Mouse (Mus musculus): ENCODE measurements around the gene C9. TPM values are rescaled to one million over a fixed set of nuclear protein-coding genes. Genes with fewer than 3 reads are reported as not detected.

The C9 gene
- polyA plus RNA-seq, 1 experiment from 2014 or later: not detected

GRCm38 (mm10) chr15:6411334-6411733 lies 33.8 kb upstream of the C9 start:
- Histone ChIP-seq H3K9me3 (ENCODE audit: control insufficient read depth, low read length) (no peaks in the 10 kb centered on the region), H3K9ac (replicated peaks; ENCODE audit: low read length) (no peak overlapping the region), H3K4me3 (replicated peaks; ENCODE audit: low read depth, low read length) (no peak overlapping the region), H3K27me3 (ENCODE audit: control insufficient read depth, insufficient read depth, low read length) (no peaks in the 10 kb centered on the region), H3K4me2 (ENCODE audit: low read length) (no peak overlapping the region), H3K36me3 (ENCODE audit: control insufficient read depth, insufficient read depth, low read length) (no peaks in the 10 kb centered on the region), H3K4me1 (ENCODE audit: control insufficient read depth, insufficient read depth, low read length) (no peaks in the 10 kb centered on the region), H3K27ac (replicated peaks; ENCODE audit: low read depth, low read length) (no peak overlapping the region)
- 94% methylated on average over 6 of the region's 6 CpGs for WGBS
- ATAC-seq (ENCODE audit: low FRiP score, low TSS enrichment) (no peak), DNase-seq (no peak)

GRCm38 (mm10) chr15:6415317-6415716 lies 29.8 kb upstream of the C9 start:
- no peaks in the 10 kb centered on the region for H3K9me3 ChIP-seq (ENCODE audit: control insufficient read depth, low read length)
- no peak for DNase-seq
- WGBS: 95% methylated on average over 5 of the region's 5 CpGs
- no peaks in the 10 kb centered on the region for H3K36me3 ChIP-seq (ENCODE audit: control insufficient read depth, insufficient read depth, low read length)
- H3K4me2 ChIP-seq (ENCODE audit: low read length): no peak overlapping the region
- H3K27me3 ChIP-seq (ENCODE audit: control insufficient read depth, insufficient read depth, low read length): no peaks in the 10 kb centered on the region
- no peak overlapping the region for H3K9ac ChIP-seq (replicated peaks; ENCODE audit: low read length)
- ATAC-seq (ENCODE audit: low FRiP score, low TSS enrichment): no peak
- no peak overlapping the region for H3K27ac ChIP-seq (replicated peaks; ENCODE audit: low read depth, low read length)
- no peaks in the 10 kb centered on the region for H3K4me1 ChIP-seq (ENCODE audit: control insufficient read depth, insufficient read depth, low read length)
- no peak overlapping the region for H3K4me3 ChIP-seq (replicated peaks; ENCODE audit: low read depth, low read length)

GRCm38 (mm10) chr15:6431777-6432176 lies 13.3 kb upstream of the C9 start:
- Histone ChIP-seq H3K4me3 (replicated peaks; ENCODE audit: low read depth, low read length) (no peak overlapping the region), H3K27ac (replicated peaks; ENCODE audit: low read depth, low read length) (no peak overlapping the region), H3K4me2 (ENCODE audit: low read length) (no peak overlapping the region), H3K27me3 (ENCODE audit: control insufficient read depth, insufficient read depth, low read length) (no peaks in the 10 kb centered on the region), H3K9me3 (ENCODE audit: control insufficient read depth, low read length) (no peaks in the 10 kb centered on the region), H3K36me3 (ENCODE audit: control insufficient read depth, insufficient read depth, low read length) (no peaks in the 10 kb centered on the region), H3K4me1 (ENCODE audit: control insufficient read depth, insufficient read depth, low read length) (no peaks in the 10 kb centered on the region), H3K9ac (replicated peaks; ENCODE audit: low read length) (no peak overlapping the region)
- DNase-seq (peak; percentile 16), ATAC-seq (ENCODE audit: low FRiP score, low TSS enrichment) (no peak)
- WGBS: 41% methylated on average over 7 of the region's 7 CpGs

- WGBS: 89% methylated on average over 7 of the region's 7 CpGs
- H3K27ac ChIP-seq (replicated peaks; ENCODE audit: low read depth, low read length): no peak overlapping the region
- H3K4me2 ChIP-seq (ENCODE audit: low read length): no peak overlapping the region
- ATAC-seq (ENCODE audit: low FRiP score, low TSS enrichment) (peak; percentile 28; the same call in 1 of the 2 replicates), DNase-seq (peak; percentile 29)
- no peaks in the 10 kb centered on the region for H3K36me3 ChIP-seq (ENCODE audit: control insufficient read depth, insufficient read depth, low read length)
- H3K4me3 ChIP-seq (replicated peaks; ENCODE audit: low read depth, low read length): no peak overlapping the region
- no peak overlapping the region for H3K9ac ChIP-seq (replicated peaks; ENCODE audit: low read length)
- no peaks in the 10 kb centered on the region for H3K4me1 ChIP-seq (ENCODE audit: control insufficient read depth, insufficient read depth, low read length)
- no peaks in the 10 kb centered on the region for H3K9me3 ChIP-seq (ENCODE audit: control insufficient read depth, low read length)
- no peaks in the 10 kb centered on the region for H3K27me3 ChIP-seq (ENCODE audit: control insufficient read depth, insufficient read depth, low read length)
These were observed 12.7 kb upstream of the C9 start for GRCm38 (mm10) chr15:6432411-6432810.

GRCm38 (mm10) chr15:6435281-6435680 lies 9.8 kb upstream of the C9 start:
- Histone ChIP-seq H3K4me1 (ENCODE audit: control insufficient read depth, insufficient read depth, low read length) (no peaks in the 10 kb centered on the region), H3K27me3 (ENCODE audit: control insufficient read depth, insufficient read depth, low read length) (no peaks in the 10 kb centered on the region), H3K36me3 (ENCODE audit: control insufficient read depth, insufficient read depth, low read length) (no peaks in the 10 kb centered on the region), H3K4me2 (ENCODE audit: low read length) (no peak overlapping the region), H3K27ac (replicated peaks; ENCODE audit: low read depth, low read length) (no peak overlapping the region), H3K9ac (replicated peaks; ENCODE audit: low read length) (no peak overlapping the region), H3K4me3 (replicated peaks; ENCODE audit: low read depth, low read length) (no peak overlapping the region), H3K9me3 (ENCODE audit: control insufficient read depth, low read length) (no peaks in the 10 kb centered on the region)
- ATAC-seq (ENCODE audit: low FRiP score, low TSS enrichment) (no peak), DNase-seq (no peak)
- WGBS: 95% methylated on average over 7 of the region's 7 CpGs

GRCm38 (mm10) chr15:6435773-6436172 lies 9.4 kb upstream of the C9 start:
- Histone ChIP-seq H3K36me3 (ENCODE audit: control insufficient read depth, insufficient read depth, low read length) (no peaks in the 10 kb centered on the region), H3K4me2 (ENCODE audit: low read length) (no peak overlapping the region), H3K9me3 (ENCODE audit: control insufficient read depth, low read length) (no peaks in the 10 kb centered on the region), H3K9ac (replicated peaks; ENCODE audit: low read length) (no peak overlapping the region), H3K4me3 (replicated peaks; ENCODE audit: low read depth, low read length) (no peak overlapping the region), H3K27me3 (ENCODE audit: control insufficient read depth, insufficient read depth, low read length) (no peaks in the 10 kb centered on the region), H3K4me1 (ENCODE audit: control insufficient read depth, insufficient read depth, low read length) (no peaks in the 10 kb centered on the region), H3K27ac (replicated peaks; ENCODE audit: low read depth, low read length) (no peak overlapping the region)
- no peak for DNase-seq
- no peak for ATAC-seq (ENCODE audit: low FRiP score, low TSS enrichment)
- 74% methylated on average over 2 of the region's 2 CpGs for WGBS

- Histone ChIP-seq H3K36me3 (ENCODE audit: control insufficient read depth, insufficient read depth, low read length) (no peaks in the 10 kb centered on the region), H3K27me3 (ENCODE audit: control insufficient read depth, insufficient read depth, low read length) (no peaks in the 10 kb centered on the region), H3K9me3 (ENCODE audit: control insufficient read depth, low read length) (no peaks in the 10 kb centered on the region), H3K27ac (replicated peaks; ENCODE audit: low read depth, low read length) (no peak overlapping the region), H3K4me1 (ENCODE audit: control insufficient read depth, insufficient read depth, low read length) (no peaks in the 10 kb centered on the region), H3K4me2 (ENCODE audit: low read length) (no peak overlapping the region), H3K4me3 (replicated peaks; ENCODE audit: low read depth, low read length) (no peak overlapping the region), H3K9ac (replicated peaks; ENCODE audit: low read length) (no peak overlapping the region)
- 97% methylated on average over 3 of the region's 3 CpGs for WGBS
- no peak for DNase-seq
- ATAC-seq (ENCODE audit: low FRiP score, low TSS enrichment): no peak
These were observed 6.4 kb upstream of the C9 start for GRCm38 (mm10) chr15:6438685-6439084.

- H3K27me3 ChIP-seq (ENCODE audit: control insufficient read depth, insufficient read depth, low read length): no peaks in the 10 kb centered on the region
- ATAC-seq (ENCODE audit: low FRiP score, low TSS enrichment) (no peak), DNase-seq (no peak)
- H3K9ac ChIP-seq (replicated peaks; ENCODE audit: low read length): no peak overlapping the region
- 95% methylated on average over 2 of the region's 2 CpGs for WGBS
- H3K27ac ChIP-seq (replicated peaks; ENCODE audit: low read depth, low read length): no peak overlapping the region
- H3K4me3 ChIP-seq (replicated peaks; ENCODE audit: low read depth, low read length): no peak overlapping the region
- no peaks in the 10 kb centered on the region for H3K36me3 ChIP-seq (ENCODE audit: control insufficient read depth, insufficient read depth, low read length)
- H3K4me2 ChIP-seq (ENCODE audit: low read length): no peak overlapping the region
- H3K9me3 ChIP-seq (ENCODE audit: control insufficient read depth, low read length): no peaks in the 10 kb centered on the region
- 0 out of 2 replicates have a peak, but pooled peaks cover 5% of the 10 kb centered on the region for H3K4me1 ChIP-seq (ENCODE audit: control insufficient read depth, insufficient read depth, low read length)
These were observed 675 bp upstream of the C9 start for GRCm38 (mm10) chr15:6444452-6444851.

- H3K36me3 ChIP-seq (ENCODE audit: control insufficient read depth, insufficient read depth, low read length): no peaks in the 10 kb centered on the region
- no peaks in the 10 kb centered on the region for H3K27me3 ChIP-seq (ENCODE audit: control insufficient read depth, insufficient read depth, low read length)
- no peaks in the 10 kb centered on the region for H3K9me3 ChIP-seq (ENCODE audit: control insufficient read depth, low read length)
- DNase-seq (no peak), ATAC-seq (ENCODE audit: low FRiP score, low TSS enrichment) (no peak)
- H3K9ac ChIP-seq (replicated peaks; ENCODE audit: low read length): no peak overlapping the region
- H3K4me1 ChIP-seq (ENCODE audit: control insufficient read depth, insufficient read depth, low read length): 0 out of 2 replicates have a peak, but pooled peaks cover 5% of the 10 kb centered on the region
- H3K4me2 ChIP-seq (ENCODE audit: low read length): no peak overlapping the region
- no peak overlapping the region for H3K4me3 ChIP-seq (replicated peaks; ENCODE audit: low read depth, low read length)
- no peak overlapping the region for H3K27ac ChIP-seq (replicated peaks; ENCODE audit: low read depth, low read length)
- WGBS: 72% methylated on average over 1 of the region's 1 CpGs
These were observed 1.1 kb downstream of the C9 start for GRCm38 (mm10) chr15:6446181-6446580.
